Mouse (Mus musculus) forebrain, postnatal 0 days (tissue): Measurements from ENCODE around the gene Atg4b. TPM values are rescaled to one million over a fixed set of nuclear protein-coding genes. Genes with fewer than 3 reads are reported as not detected.

Experiments used
- ATAC-seq: fragments of 200-750 bp; cut with Nextera tagmentation; 2 replicates; pipeline ENCODE4 v1.8.0; 2017; ENCODE audit warnings: mild to moderate bottlenecking, moderate library complexity
- DNase-seq: peaks from one replicate; pipeline ENCODE4 v3.0.0-alpha.2; 2015
- H3K27ac ChIP-seq: fragments of 300-500 bp; sonication (generic); 2 replicates; pipeline ENCODE4 v1.5.1; 2014; ENCODE audit warnings: low read depth, mild to moderate bottlenecking, antibody characterized with exemption, low read length, moderate library complexity, mixed read lengths
- H3K27me3 ChIP-seq: fragments of 300-500 bp; sonication (generic); 2 replicates; pipeline ENCODE4 v1.6.1; 2014; ENCODE audit warnings: mild to moderate bottlenecking, low read length, mixed read lengths; ENCODE audit not compliant: insufficient read depth
- H3K36me3 ChIP-seq: fragments of 300-500 bp; sonication (generic); 2 replicates; pipeline ENCODE4 v1.6.1; 2014; ENCODE audit warnings: mild to moderate bottlenecking, moderate library complexity; ENCODE audit not compliant: insufficient read depth
- H3K4me1 ChIP-seq: fragments of 300-500 bp; sonication (generic); 2 replicates; pipeline ENCODE4 v1.6.1; 2014; ENCODE audit warnings: antibody characterized with exemption; ENCODE audit not compliant: insufficient read depth
- H3K4me2 ChIP-seq: fragments of 300-500 bp; sonication (generic); 2 replicates; pipeline ENCODE4 v1.6.1; 2014; ENCODE audit warnings: low read depth, mild to moderate bottlenecking, moderate library complexity
- H3K4me3 ChIP-seq: fragments of 300-500 bp; sonication (generic); 2 replicates; pipeline ENCODE4 v1.5.1; 2014; ENCODE audit warnings: low read depth, low read length, mixed read lengths
- H3K9ac ChIP-seq: fragments of 300-500 bp; sonication (generic); 2 replicates; pipeline ENCODE4 v1.6.1; 2014; ENCODE audit warnings: mild to moderate bottlenecking
- H3K9me3 ChIP-seq: fragments of 300-500 bp; sonication (generic); 2 replicates; pipeline ENCODE4 v1.6.1; 2016; ENCODE audit warnings: low read length
- CTCF ChIP-seq: sonication (generic); IDR thresholded peaks from 2 replicates; pipeline ENCODE4 v1.5.1; 2016; ENCODE audit warnings: antibody characterized with exemption, control low read depth, low read depth
- WGBS: fragments of 180-500 bp; shearing (Covaris S2); extraction: QIAGEN DNeasy Blood & Tissue Kit; methylation state at CpG from one replicate; pipeline ENCODE4 v1.1.7; 2014; 5-methylcytosine and 5-hydroxymethylcytosine counted together
- polyA plus RNA-seq: library from polyadenylated mRNA; unstranded; fragments of >200 nt; fragmentation: Nextera tagmentation; extraction: Ambion mirVana; gene quantifications from 2 replicates; pipeline ENCODE4 v1.2.1, GENCODE M21; 2015
- total RNA-seq: library from RNA; depleted of rRNA; stranded (reverse); fragments of >200 nt; gene quantifications from 2 replicates; pipeline ENCODE4 v1.2.3, GENCODE M21; 2014

The Atg4b gene
- total and polyA plus RNA-seq, 2 experiments from 2014 or later, result 46.0 to 72.6 TPM

DNA sequence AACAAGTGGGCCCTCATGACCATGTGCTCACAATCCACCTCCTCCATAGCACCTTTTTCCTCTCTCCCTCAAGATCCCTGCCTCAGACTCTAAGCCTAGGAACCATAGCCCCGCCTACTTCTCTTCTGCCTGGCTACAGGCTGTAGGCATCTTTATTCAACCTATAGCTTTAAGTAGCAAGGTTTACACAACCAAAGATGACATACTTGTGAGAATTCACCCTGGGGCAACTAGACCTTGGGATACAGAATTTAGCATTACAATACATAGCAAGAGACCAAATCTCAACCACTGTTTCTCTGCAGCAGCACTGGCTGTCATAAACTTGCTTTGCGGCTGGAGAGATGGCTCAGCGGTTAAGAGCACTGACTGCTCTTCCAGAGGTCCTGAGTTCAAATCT is 58.7 kb downstream of the Atg4b start:
- H3K9ac ChIP-seq, result no peak overlapping the region
- 94% methylated on average over 3 of the region's 3 CpGs for WGBS
- H3K27ac ChIP-seq, result no peak overlapping the region
- no peak for TF ChIP-seq CTCF
- ATAC-seq (no peak), DNase-seq (no peak)
- no peak overlapping the region for H3K4me2 ChIP-seq
- no peaks in the 10 kb centered on the region for H3K27me3 ChIP-seq
- no peaks in the 10 kb centered on the region for H3K9me3 ChIP-seq
- H3K4me3 ChIP-seq, result no peak overlapping the region
- peaks cover 57% of the 10 kb centered on the region for H3K36me3 ChIP-seq
- no peaks in the 10 kb centered on the region for H3K4me1 ChIP-seq

DNA sequence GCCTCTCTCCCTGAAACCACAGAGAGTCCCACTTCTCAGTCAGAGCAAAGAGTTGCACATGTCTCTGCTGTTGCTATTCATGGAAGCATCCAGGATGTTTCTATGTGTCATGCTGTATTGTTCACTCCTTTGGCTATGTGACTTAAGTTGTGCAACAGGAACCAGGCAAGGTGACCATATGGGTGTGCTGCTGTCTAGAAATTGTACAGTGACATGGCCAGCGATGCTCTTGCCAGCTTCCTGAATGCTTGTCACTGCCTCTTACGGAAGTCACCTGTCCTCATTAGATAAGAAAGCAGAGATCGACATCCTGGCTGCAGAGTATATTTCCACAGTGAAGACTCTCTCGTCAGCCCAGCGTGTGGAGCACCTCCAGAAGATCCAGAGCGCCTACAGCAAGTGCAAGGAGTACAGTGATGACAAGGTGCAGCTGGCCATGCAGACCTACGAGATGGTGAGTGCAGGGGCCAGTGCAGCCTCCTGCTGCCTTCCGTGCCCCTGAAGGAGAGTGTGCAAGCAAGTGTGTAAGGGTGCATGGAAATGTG is 60.3 kb downstream of the Atg4b start:
- H3K27me3 ChIP-seq, result no peaks in the 10 kb centered on the region
- no peak overlapping the region for H3K4me3 ChIP-seq
- DNase-seq (no peak), ATAC-seq (no peak)
- no peak overlapping the region for H3K9ac ChIP-seq
- no peak for TF ChIP-seq CTCF
- H3K4me2 ChIP-seq, result no peak overlapping the region
- WGBS, result 95% methylated on average over 8 of the region's 8 CpGs
- H3K9me3 ChIP-seq, result no peaks in the 10 kb centered on the region
- no peak overlapping the region for H3K27ac ChIP-seq
- H3K36me3 ChIP-seq, result peaks cover 72% of the 10 kb centered on the region
- no peaks in the 10 kb centered on the region for H3K4me1 ChIP-seq

DNA sequence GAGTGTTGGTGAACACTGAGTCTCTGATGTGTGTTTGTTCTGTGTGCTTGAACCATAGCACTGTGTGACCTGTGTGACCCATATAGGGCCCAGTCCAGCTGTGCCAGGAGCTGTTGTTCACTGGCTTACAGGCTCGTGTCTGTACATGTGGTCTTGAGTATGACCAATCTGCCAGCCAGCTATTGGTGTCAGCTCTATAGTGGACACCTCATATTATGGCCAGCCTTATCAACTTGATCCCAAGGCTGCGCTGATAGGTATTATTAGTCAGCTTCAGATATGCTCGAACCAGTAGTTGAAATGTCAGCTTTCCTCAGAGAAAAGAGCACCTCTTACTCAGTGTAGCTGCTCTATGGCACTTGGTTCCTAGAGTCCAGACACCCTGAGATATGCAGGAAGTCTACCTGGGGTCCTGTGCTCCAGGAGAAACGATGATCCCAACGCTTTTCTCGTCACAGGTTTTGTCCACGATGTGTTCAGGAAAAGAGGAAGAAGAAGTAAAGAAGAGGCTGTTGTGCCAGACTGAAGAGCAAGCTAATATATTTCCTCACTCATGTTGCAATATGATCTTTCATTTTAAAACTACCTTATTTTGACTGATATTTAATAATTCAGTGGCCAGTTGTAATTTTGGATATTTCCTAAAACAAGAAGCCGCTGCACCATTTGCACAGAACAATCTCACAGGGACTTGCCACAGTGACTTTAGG is 66.7 kb downstream of the Atg4b start:
- 96% methylated on average over 8 of the region's 8 CpGs for WGBS
- no peak overlapping the region for H3K27ac ChIP-seq
- TF ChIP-seq CTCF, result no peak
- H3K4me3 ChIP-seq, result no peak overlapping the region
- peaks cover 80% of the 10 kb centered on the region for H3K36me3 ChIP-seq
- no peak overlapping the region for H3K9ac ChIP-seq
- no peak for ATAC-seq
- H3K4me2 ChIP-seq, result no peak overlapping the region
- no peak for DNase-seq
- no peaks in the 10 kb centered on the region for H3K4me1 ChIP-seq
- H3K9me3 ChIP-seq, result no peaks in the 10 kb centered on the region
- no peaks in the 10 kb centered on the region for H3K27me3 ChIP-seq

DNA sequence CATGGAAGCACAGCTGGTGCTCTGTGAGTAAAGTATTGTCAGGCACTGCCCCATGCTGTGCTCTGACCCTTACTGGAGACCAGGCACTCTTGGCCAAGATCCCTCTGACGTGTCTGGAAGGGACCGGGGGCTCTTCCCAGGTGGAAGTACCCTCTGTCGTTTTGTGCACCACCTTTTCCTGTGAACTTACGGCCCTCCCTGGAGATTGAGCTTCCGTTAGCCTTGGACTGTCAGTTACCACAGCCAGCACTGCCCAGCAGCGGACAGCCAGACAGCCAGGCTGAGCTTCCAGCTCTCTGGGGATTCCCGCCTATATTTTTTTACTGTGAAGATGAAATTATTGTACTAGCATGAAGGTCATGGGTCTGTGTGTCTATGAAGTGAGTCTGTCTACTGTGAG is 67.4 kb downstream of the Atg4b start:
- ATAC-seq, result no peak
- TF ChIP-seq CTCF, result no peak
- Histone ChIP-seq H3K4me2 (no peak overlapping the region), H3K36me3 (peaks cover 73% of the 10 kb centered on the region), H3K9me3 (no peaks in the 10 kb centered on the region), H3K4me3 (no peak overlapping the region), H3K4me1 (no peaks in the 10 kb centered on the region), H3K27me3 (no peaks in the 10 kb centered on the region), H3K9ac (no peak overlapping the region), H3K27ac (no peak overlapping the region)
- WGBS, result 89% methylated on average over 7 of the region's 7 CpGs
- DNase-seq, result no peak

DNA sequence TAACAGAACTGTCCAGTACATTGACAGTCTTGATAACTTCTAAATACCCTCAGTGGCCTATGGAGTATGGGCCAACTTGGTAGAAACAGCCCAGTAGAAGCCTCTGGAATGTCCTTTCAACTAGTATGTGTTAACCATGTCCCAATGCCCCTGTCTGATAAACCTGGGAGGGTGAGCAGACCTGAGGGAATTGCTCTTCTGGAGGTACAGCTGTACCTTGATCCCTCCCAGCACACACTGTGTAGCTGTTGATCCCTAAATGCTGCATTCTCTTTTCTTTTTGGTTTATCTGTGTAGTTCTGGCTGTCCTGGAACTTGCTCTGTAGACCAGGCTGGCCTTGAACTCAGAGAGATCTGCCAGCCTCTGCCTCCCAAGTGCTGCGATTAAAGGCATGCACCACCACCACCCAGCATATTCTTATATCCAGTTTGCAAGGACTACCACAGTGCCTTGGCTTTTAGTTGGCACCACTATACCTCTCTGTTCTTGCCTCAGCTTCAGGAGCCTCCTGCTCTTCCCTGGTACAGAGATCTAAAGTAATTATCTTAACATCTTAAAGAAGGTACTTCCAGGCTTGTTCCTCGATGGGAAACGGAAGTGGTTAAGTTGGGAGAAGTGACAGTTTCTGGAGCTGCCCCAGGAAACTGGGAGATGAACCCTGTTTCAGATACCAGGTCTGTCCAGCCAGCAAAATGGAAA is 72.6 kb downstream of the Atg4b start:
- Histone ChIP-seq H3K4me2 (no peak overlapping the region; the same call in 1 of the 2 replicates), H3K9ac (no peak overlapping the region), H3K27ac (peak overlapping the region; percentile 97), H3K36me3 (peaks cover 24% of the 10 kb centered on the region), H3K27me3 (no peaks in the 10 kb centered on the region), H3K4me3 (no peak overlapping the region), H3K9me3 (no peaks in the 10 kb centered on the region), H3K4me1 (peaks cover 13% of the 10 kb centered on the region; the same call in 1 of the 2 replicates)
- ATAC-seq (no peak), DNase-seq (no peak)
- TF ChIP-seq CTCF, result no peak
- 75% methylated on average over 3 of the region's 3 CpGs for WGBS

DNA sequence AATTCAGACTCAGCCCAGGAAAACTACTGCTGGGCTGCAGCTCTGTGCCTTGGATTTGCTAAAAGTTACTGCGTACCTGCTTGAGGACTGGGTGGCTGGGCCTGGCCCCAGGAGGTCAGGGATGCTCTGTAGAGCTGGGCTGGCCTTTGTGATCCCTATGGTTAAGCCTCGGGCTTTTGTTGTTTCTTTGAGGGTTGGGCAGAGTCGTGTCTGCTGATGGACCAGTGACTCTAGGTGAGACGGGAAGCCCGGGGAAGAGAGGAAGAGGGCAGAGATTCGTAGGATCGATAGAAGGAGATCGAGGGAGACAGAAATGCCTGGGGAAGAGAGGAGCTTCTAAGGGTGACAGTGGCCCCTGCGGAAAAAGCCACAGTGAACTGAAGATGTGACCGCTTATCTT is 73.3 kb downstream of the Atg4b start, which contains the start of gene D2hgdh:
D2hgdh (plus strand) TSS at position 301 of the 400 bp plus-strand sequence.
- H3K4me1 ChIP-seq, result peaks cover 13% of the 10 kb centered on the region; the same call in 1 of the 2 replicates
- DNase-seq (no peak), ATAC-seq (peak; percentile 3)
- H3K9ac ChIP-seq, result peak within 1 kb of the TSS; percentile 75
- no peak for TF ChIP-seq CTCF
- peak within 1 kb of the TSS; percentile 86 for H3K4me2 ChIP-seq
- H3K36me3 ChIP-seq, result peaks cover 17% of the 10 kb centered on the region
- peak within 1 kb of the TSS; percentile 97 for H3K27ac ChIP-seq
- no peaks in the 10 kb centered on the region for H3K27me3 ChIP-seq
- peak within 1 kb of the TSS; percentile 59 for H3K4me3 ChIP-seq
- no peaks in the 10 kb centered on the region for H3K9me3 ChIP-seq
- WGBS, result 4% methylated on average over 10 of the region's 10 CpGs
